Mouse (Mus musculus): ENCODE results near the gene Ptn. TPM values are rescaled to one million over a fixed set of nuclear protein-coding genes. Genes with fewer than 3 reads are reported as not detected.

Ptn gene
- polyA plus RNA-seq, 2 experiments from 2014 or later, result not detected

DNA sequence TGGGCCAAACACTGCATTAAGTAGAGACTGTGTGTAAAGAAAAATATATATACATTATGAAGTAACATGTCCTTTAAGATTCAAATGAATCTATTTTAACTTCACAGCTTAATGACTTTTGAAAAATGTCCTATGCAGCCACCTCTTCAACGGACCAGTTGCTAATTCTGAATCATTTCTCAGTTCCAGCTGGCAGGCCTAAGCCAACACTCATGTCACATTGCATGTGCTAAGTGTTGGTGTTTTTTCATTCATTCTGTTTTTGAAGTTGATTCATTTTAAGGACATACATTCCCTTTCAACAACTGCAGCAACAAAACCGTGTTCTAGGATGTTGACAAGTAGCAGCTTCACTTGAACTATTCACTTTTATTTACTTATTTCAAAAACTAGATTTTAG lies 6.0 kb upstream of the Ptn start:
- no peak for ATAC-seq

DNA sequence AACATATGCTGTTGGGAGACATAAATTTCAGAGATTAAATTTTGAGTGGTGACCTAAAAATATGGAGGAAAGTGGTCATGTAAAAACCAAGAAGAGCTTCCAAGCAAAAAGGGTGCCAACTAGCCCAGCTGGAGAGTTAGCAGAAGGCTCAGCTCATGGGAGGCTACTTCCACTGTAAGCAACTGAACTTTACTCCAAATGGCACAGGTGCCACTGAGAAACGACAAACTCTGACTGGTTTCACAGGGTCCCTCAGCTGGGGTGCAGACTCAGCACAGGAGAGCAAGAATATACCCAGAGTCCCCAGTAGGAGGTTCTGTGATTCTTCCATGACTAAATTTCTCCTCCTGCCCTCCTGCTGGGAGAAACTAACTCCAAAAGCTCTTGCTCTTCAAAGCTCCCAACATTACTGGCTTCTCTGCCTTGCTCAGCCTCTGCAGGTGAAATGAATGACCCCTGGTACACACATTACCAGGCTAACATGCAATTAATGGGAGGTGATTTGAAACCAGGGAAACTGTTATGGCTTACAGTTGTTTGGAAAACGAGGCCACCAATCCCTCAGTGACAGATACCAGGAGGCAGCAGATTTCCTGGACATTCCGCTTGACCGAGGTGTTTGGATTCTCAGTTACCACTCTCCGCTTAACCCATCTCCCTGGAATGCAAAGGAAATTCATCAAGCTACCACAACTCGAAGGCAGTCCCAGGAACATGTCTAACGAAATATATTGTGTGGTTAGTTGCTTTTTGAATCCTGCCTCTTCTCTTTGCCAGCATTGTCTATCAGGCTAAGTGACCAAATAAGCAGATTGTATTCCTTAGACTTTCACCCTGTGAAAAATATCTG lies 2.9 kb upstream of the Ptn start:
- ATAC-seq, result no peak

DNA sequence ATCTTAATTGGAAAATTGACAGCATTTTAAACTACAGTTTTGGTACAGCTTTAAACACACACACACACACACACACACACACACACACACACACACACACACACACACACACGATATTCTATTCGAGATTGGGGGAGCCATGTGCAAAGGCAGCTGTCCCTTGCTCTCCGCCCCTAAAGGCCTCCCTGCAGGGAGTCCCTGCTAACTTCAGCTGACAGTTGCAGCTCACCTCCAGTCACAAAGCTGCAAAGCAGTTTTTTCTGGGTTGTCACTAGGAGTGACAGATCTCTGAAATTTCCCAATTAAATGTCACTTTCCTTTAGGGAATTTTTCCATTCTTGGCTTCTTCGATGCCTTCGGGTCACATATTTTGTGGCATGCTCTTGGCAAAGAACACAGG lies 428 bp upstream of the Ptn start:
- no peak for ATAC-seq

DNA sequence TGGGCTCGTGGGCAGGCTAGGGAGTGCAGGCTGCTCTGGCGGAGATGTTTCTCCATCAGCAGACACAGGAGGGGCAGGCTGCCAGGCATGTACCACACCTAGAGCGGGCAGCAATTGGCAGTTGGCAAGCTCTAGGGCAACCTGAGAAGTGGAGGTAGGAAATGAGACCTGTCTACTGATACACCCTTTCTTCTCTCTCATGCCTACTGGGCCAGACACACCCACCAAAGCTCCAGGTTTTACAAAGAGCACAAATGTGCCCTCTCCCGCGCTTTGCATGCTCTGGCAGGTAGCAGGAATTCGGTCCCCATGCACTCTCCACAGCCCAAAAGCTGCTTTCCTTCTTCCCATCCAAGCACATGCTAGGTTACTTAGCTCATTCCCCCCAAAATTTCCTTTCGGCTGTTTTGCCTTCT lies 701 bp downstream of the Ptn start:
- no peak for ATAC-seq

DNA sequence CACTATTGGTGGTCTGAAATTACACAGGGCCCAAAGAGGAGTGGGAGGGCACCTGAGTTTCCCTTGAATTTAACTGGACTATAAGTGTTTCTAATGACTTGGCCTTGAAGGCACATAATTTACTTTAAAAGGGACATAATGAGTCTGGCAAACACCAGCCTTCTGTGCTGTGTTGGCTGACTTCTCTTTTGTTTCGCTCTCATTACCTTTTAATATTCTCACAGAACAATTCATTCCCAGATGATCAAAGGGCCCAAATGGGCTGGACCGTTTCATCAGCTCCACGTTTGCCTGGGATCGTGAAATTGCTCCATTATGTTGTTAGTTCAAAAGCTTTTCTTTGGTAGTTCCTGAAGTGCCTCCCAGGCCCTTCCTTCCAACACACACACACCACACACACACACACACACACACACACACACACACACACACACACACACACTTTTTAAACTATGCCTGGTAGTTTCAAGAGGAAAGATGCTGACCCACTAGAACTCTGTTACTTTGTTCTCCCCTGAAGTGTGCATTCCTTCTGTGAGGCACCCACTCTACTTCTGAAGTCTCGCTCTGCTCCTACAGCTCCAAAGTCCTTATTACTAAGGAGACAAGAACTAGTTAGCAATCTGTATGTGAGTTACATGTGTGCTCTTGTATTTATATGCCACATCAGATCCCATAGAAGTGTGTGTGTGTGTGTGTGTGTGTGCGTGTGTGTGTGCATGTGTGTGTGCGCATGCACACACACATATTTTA lies 1.5 kb downstream of the Ptn start:
- ATAC-seq, result no peak

DNA sequence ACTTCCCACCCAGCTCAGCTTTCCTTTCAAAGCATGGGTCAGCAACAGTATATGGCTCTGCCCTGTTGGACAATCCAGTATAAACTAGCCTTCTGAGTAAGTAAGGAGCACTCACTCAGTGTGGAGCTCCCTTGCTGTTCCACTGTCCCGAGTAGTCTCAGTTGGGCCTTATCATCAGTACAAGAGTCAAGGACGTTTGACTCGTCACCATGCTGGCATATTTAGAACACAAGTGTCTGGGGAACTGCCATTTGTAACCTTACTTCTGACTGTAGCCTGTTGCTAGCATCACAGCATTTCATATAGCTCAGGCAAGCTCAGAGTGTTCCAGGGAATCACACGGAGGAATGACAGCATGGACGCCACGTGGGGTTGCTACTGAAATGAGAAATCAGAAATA lies 3.1 kb downstream of the Ptn start:
- ATAC-seq, result no peak

DNA sequence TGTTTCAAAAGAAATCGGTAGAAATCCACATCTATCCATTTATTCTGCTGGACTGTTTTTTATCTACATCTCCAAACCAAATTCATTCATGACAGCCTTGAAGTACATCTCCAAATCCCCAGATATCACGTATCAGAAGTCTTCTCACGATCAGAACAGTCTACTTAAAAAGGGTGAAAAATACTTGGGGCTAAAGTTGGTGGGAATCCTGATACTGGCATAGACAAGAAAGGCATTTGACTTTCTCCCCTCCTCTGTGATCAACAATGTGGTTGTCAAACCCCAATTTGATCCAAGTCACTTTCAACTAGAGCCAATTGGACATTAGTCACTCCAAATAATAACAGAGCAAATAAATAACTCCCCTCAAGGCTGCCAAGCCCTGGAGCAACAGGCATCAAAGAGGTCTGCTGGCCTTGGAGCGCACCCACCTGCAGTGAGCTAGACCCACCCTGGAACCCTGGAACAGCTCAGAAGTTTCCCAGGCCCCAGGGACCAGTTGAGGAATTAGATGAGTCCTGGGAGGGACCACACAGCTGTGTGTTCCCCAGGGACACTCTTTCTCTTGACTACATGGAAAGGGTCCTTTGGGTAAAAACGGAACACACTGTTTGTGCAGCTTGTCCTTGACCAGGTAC lies 9.6 kb downstream of the Ptn start:
- ATAC-seq, result no peak

DNA sequence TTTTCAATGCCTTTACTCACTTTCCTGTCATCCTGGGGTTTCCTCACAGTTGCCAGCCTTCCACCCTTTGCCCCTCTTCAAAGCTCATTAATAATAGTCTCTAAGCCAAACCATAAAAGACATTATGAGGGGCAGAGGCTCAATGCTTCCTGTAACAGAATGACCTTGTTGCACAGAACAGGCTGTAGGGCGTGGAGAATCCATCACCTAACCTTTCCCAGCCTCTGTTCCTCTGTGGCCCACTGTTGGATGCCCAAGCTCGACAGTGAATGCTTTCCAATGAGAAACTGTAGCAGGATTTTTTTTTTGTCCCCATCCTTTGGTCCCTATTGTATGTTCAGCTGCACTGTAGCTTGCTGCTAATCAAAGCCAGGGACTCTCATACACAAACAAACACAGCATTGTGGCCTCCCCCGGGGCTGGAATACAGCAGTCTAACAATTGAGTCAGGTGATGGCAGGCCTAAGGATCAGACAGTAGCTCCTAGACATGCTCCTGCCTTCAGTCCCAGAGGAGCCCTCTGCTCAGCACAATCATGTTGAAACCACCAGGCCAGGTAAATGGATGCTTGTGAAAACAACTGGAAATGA lies 12.9 kb downstream of the Ptn start:
- no peak for ATAC-seq

DNA sequence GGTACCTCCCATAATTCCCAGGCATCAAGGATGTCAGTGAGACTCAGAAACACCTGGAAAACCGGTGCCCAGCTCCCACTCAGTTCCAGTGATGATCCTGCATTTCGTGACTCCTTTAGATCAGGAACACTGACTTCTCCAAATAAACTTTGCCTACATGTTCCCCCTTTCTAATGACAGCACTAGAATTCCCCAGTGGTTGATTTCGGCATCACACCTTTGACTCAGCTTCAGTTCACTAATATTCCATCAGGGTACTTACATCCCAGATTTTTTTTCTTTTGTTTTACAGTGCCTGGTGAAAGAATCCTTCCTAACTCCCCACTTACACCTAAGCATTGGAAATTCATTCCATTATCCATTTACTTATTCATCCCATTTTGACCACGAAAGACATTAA lies 15.5 kb downstream of the Ptn start:
- no peak for ATAC-seq

DNA sequence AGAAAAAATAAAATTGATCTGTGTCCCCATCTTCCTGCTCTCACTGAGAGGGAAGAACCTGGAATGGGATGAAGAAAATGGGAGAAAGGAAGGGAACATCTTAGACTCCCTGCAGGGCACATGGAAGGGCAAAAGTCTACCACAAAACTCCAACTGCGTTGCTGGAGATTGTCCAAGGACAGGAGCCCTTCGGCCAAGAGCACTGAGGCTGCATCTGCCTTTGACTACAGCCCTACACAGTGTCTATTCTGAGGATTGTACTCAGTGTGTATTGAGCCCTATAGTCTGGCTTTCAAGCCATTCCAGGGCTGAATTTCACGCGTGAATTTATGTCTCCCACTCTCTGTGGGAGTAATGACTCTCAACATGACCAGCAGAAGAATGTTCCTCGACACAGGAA lies 16.2 kb downstream of the Ptn start:
- ATAC-seq, result no peak

DNA sequence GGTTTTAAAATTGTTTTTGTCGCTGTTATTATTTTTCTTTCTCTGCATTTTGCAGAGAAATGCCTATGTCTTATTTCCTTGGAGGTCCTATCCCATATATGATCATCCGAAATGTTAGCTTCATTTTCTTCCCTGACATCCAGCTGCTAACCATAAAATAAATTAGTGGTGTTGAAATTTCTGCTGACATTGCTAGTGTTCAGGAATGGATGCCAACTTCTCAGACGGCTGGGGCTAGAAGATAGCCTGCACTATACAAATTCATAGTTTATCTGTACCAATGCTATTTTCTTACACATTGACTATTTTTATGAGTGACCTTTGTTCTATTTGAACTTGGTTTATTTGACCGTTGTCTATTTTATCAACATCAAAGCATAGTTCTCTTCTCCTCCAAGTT lies 20.8 kb downstream of the Ptn start:
- ATAC-seq, result no peak

DNA sequence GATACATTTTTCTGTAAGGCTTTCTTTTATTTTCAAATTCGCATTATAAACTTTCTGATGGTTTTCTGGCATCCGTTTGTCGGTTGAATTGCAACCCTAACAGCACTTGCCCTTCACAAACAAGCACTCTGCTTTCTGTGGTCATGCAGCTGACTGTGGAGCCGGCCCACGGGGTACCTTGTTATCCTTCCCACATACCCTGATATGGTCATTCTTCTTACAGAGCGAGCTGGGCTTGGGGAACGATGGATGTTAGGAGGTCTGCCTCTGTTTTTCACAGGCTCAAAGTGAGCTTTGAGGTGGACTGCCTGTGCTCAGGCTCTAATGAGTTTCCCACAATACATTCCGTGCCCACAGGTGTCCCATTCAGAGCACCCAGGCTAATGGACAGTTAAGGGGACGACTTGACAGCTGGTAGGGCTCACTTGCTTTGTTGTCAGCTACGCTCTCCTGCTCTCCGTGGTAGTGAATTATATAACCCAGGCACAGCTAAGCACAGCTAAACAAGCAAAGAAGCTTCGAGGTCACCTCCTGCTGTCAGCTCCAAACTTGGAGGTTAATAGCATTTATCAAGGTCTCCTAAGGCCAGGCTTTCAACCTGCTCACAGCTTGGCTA lies 21.3 kb downstream of the Ptn start:
- ATAC-seq, result no peak

DNA sequence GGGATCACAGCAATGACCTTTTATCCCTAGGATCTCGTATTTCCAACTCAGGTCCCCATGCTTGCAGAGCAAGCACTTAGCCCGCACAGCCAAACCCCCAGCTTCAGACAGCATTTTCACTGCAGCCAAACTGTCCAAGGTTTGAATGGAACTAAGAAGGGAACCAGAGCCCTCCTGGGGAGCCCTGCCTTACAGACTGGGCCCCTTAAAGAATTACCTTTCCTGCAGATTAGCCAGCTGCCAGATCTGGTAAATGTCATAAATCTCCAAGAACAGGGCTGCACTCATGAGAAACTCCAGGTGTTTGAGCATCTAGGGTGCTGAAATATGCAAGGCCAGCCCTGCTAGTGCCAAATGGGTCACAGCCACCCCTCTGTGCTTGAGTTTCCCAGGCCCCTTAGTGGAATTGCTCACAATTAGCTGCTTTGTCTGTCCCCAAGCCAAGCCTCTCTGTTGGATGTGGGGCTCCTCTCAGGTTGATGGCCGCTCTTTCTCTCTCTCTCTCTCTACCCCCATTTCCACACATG lies 25.3 kb downstream of the Ptn start:
- no peak for ATAC-seq

DNA sequence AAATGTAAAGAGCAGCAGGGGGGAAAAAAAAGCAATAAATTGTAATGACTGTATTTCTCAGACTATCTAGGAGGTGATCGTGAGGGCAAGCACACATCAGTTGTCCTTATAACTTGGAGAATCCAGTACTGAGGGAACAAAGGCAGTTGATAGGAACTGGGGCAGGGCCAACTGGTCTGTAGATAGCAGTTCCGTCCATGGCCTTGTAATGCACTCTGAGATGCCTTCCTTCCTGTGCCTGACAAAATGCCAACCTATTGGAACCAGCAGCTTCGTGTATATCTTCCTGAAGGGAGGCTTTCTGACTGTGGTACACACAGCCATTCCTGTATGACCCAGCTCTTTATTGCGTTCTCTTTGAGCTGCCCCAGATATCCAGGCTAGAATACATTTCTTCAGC lies 27.5 kb downstream of the Ptn start:
- ATAC-seq, result no peak

DNA sequence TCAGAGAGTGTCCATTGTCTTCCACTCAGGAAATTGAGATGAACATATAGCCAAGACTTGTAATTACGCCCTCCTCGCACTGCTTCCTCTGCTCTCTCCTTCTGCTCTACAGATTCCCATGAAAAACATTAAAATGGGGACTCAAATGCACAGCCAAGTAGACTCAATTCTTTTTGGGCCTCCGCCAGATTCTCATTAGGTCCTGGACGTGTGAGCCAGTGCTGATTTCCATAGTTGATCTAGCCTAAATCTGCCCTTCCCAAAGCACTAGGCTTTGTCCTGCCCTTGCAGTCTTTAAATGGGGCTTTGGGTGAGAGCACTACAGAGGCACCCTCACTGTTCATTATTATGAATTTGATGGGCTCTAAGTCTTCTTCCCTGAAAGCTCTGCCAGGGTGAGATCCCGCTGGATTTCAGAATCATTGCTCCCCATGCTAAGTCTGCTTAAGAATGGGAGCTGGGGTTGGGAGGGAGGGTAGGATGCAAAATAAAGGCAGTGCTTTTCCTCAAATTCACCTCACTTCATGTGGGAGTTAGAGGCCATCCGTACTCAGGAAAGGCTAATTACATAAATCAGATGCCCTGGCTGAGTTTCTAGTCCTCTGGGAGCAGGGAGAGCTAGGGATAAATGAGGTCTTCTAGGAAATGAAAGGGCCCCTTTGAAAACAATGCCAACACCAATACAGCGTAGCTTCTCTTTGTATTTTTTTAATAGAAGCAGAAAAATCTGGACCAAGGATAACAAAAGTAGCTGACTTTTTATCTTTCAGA lies 32.3 kb downstream of the Ptn start:
- no peak for ATAC-seq

DNA sequence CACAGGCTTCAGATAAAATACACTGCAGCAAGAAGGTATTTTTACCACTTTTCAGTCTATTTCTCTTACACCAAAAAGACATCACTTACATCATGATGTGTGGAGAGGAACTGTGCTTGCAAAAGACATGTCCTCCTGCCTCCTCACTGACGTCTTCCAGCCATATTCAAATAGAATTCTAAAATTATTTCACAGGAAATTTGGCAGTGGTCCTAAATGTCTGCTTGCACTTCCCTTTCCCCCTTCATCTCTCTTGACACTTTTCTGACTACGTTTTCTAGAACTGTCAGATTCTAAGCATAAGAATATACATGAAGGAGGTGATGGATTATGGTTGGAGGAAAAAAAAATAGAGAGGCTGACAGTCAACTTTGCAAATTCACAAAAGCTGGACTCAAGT lies 33.0 kb downstream of the Ptn start:
- no peak for ATAC-seq

DNA sequence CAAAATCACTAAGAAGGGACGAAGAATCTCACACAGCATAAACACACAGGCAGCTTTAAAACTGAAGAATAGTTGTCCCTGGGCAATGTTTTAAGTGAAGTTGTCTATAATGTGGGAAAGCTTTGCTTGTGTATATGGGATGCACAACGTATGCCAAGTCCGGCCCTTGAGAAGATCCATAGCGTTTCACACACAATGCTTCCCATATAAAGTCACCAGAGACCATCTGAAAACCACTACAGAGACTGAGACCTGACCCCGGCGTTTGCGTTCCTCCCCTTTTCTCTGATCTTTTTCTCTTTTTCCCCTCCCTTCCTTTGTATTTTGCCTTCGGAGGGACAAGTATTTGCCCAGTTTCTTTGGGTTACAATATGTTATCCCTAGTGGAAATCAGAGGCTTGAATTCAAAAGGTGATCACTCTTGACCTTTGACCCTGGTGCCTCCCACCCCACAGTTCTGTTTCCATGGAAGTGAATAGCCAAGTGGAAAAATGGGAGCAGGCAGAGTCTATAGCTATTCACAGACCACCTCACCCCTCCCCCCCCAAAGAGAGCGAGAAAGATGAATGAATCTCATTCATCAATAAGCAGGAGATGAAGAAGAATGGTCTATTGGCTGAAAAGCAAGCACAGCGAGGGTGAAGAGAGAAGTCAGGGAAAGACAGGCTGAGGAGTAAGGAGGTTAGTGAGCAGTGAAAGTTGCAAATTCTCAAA lies 34.2 kb downstream of the Ptn start:
- ATAC-seq, result no peak

DNA sequence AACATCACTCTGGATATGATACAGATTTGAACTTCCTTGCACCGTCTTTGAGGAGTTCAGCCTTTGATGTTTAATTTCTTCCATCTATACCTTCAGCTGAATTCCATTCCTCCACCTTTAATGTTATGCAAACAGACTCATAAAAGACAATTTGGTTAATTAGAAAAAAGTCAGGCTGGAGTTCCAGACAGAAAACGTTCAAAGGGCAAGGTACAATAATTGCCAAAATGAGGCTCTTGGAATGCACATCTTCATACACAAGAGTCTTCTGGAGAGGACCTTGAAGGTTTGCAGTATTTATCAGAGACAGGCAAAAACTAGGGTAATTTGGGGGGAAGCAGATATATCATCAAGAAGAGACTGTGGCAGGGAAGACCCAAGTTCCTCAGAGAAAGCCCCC lies 37.5 kb downstream of the Ptn start:
- ATAC-seq, result no peak

DNA sequence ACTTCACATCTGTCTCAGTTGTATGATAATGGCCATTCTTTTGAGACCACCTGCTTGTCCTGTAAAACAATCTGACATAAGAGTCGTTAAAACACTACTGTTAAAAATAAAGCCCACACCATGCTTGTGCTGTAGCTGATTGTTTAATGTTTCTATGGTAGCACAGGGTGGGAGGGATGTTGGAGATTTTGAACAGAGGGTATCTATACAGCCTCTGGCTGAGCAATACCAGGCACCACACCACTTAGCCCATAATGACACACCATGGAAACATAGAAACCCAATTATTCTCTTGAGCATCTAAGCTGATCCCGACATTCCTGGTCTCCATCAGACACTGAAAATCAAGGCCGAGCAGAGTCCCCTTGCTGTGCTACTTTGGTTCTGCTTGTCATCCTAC lies 41.0 kb downstream of the Ptn start:
- no peak for ATAC-seq

DNA sequence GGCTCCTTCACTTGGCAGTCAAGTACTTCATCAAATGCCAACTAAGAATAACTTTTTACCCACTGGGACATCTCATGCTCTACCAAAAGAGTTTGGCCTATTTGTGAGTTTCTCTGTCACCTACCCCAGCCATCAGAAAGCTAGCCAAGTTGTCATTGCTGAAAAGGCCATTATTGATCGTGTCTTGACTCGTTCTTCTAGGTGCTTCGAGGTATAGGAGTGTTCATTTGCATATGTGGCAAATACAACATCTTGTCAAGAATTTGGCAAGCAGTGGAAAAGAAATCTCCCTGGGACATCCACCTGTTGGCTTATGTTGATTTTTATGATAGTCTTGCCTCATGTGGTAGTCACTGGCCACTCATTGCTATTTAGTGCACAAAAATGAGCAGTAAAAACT lies 43.1 kb downstream of the Ptn start:
- no peak for ATAC-seq

Data from CD4-positive, CD25-positive, alpha-beta regulatory T cell, adult 4 months (primary cell).